Mouse (Mus musculus) 3T3-L1 (cell line): Measurements from ENCODE around the gene Stac.

ENCODE experiments used
- DNase-seq: peaks from one replicate; pipeline ENCODE4 v3.0.0-alpha.2; 2015; ENCODE audit warnings: low read depth, low spot score

Gene Stac

GRCm38 (mm10) chr9:111689680-111690483 lies at the start of gene Stac:
Gene Stac, minus strand, starts transcription at chr9:111690348.
- no peak for DNase-seq

GRCm38 (mm10) chr9:111739431-111740245 lies 49.5 kb upstream of the Stac start:
- no peak for DNase-seq

GRCm38 (mm10) chr9:111739026-111739425 lies 48.9 kb upstream of the Stac start:
- DNase-seq, result no peak

GRCm38 (mm10) chr9:111737796-111738195 lies 47.6 kb upstream of the Stac start:
- DNase-seq, result no peak

- no peak for DNase-seq
Measured at GRCm38 (mm10) chr9:111735931-111736330, 45.8 kb upstream of the Stac start.

GRCm38 (mm10) chr9:111731939-111732670 lies 42.0 kb upstream of the Stac start:
- DNase-seq, result no peak

GRCm38 (mm10) chr9:111724981-111725593 lies 34.9 kb upstream of the Stac start:
- DNase-seq, result no peak

- no peak for DNase-seq
Measured at GRCm38 (mm10) chr9:111714457-111714856, 24.3 kb upstream of the Stac start.

- DNase-seq, result peak; percentile 5
Measured at GRCm38 (mm10) chr9:111700101-111700500, 10.0 kb upstream of the Stac start.

GRCm38 (mm10) chr9:111690484-111690855 lies 322 bp upstream of the Stac start:
- no peak for DNase-seq

- no peak for DNase-seq
Measured at GRCm38 (mm10) chr9:111689146-111689545, 1.0 kb downstream of the Stac start.

GRCm38 (mm10) chr9:111684170-111684569 lies 6.0 kb downstream of the Stac start:
- DNase-seq, result no peak

GRCm38 (mm10) chr9:111679516-111679915 lies 10.6 kb downstream of the Stac start:
- no peak for DNase-seq

GRCm38 (mm10) chr9:111669816-111670215 lies 20.3 kb downstream of the Stac start:
- no peak for DNase-seq

GRCm38 (mm10) chr9:111655066-111655465 lies 35.1 kb downstream of the Stac start:
- no peak for DNase-seq

GRCm38 (mm10) chr9:111644228-111644627 lies 45.9 kb downstream of the Stac start:
- DNase-seq, result no peak

GRCm38 (mm10) chr9:111643369-111643768 lies 46.8 kb downstream of the Stac start:
- DNase-seq, result no peak

GRCm38 (mm10) chr9:111637641-111638040 lies 52.5 kb downstream of the Stac start:
- DNase-seq, result no peak

- no peak for DNase-seq
Measured at GRCm38 (mm10) chr9:111632833-111633232, 57.3 kb downstream of the Stac start.

- no peak for DNase-seq
Measured at GRCm38 (mm10) chr9:111621191-111621590, 69.0 kb downstream of the Stac start.

- no peak for DNase-seq
Measured at GRCm38 (mm10) chr9:111611341-111611740, 78.8 kb downstream of the Stac start.

- DNase-seq, result no peak
Measured at GRCm38 (mm10) chr9:111608762-111609161, 81.4 kb downstream of the Stac start.
